Mouse (Mus musculus): ENCODE data around the gene Rangap1. TPM values are rescaled to one million over a fixed set of nuclear protein-coding genes. Genes with fewer than 3 reads are reported as not detected.

Rangap1 gene
- total RNA-seq (2023): 100 to 1,000 TPM in 1 of 2 experiments, 10 to 100 TPM in 1; 86.2 to 102 TPM

GRCm38 (mm10) chr15:81744992-81745600, at the start of gene Rangap1, which contains the start of gene Zc3h7b:
Gene Rangap1, minus strand, starts transcription at chr15:81745530.
Gene Zc3h7b, plus strand, starts transcription at chr15:81745057.

GRCm38 (mm10) chr15:81697175-81697574, 48.2 kb downstream of the Rangap1 start, which contains the start of gene Chadl:
Gene Chadl, minus strand, starts transcription at chr15:81697287.

GRCm38 (mm10) chr15:81663697-81664561, 81.4 kb downstream of the Rangap1 start, which contains the start of gene L3mbtl2:
Gene L3mbtl2, plus strand, starts transcription at chr15:81663889.

Other genes starting within 250 kb of the Rangap1 start
- gene Ep300, start 160.2 kb downstream of the Rangap1 start, total RNA-seq (2023): 100 to 1,000 TPM; 152 to 163 TPM
- gene L3mbtl2, start 81.6 kb downstream of the Rangap1 start, total RNA-seq (2023): 10 to 100 TPM; 48.9 to 51.0 TPM
- gene Chadl, start 48.2 kb downstream of the Rangap1 start, total RNA-seq (2023): under 1 TPM; 0.61 to 0.83 TPM
- gene Zc3h7b, start 473 bp downstream of the Rangap1 start, total RNA-seq (2023): 10 to 100 TPM; 23.9 to 25.4 TPM
- gene Tef, start 56.9 kb upstream of the Rangap1 start, total RNA-seq (2023): 10 to 100 TPM; 23.9 to 30.2 TPM
- gene Tob2, start 113.3 kb upstream of the Rangap1 start, total RNA-seq (2023): 10 to 100 TPM; 69.8 to 93.5 TPM
- gene Phf5a, start 126.4 kb upstream of the Rangap1 start, total RNA-seq (2023): 10 to 100 TPM; 49.6 to 67.5 TPM
- gene Aco2, start 126.8 kb upstream of the Rangap1 start, total RNA-seq (2023): 100 to 1,000 TPM; 142 to 155 TPM
- 10 to 100 TPM; 13.7 to 14.7 TPM for gene Polr3h, start 180.7 kb upstream of the Rangap1 start, total RNA-seq (2023)
- not detected for gene Csdc2, start 191.2 kb upstream of the Rangap1 start, total RNA-seq (2023)
- 10 to 100 TPM; 24.9 to 30.5 TPM for gene Pmm1, start 215.4 kb upstream of the Rangap1 start, total RNA-seq (2023)
- not detected for gene 1700029P11Rik, start 235.0 kb upstream of the Rangap1 start, total RNA-seq (2023)
- 10 to 100 TPM; 29.9 to 30.8 TPM for gene Xrcc6, start 242.3 kb upstream of the Rangap1 start, total RNA-seq (2023)